Mouse (Mus musculus) lung, postnatal 14 days (tissue): ENCODE results near the gene Htatip2.

Experiments used
- DNase-seq: peaks from one replicate; pipeline ENCODE4 v3.0.0; 2021

The Htatip2 gene

DNA sequence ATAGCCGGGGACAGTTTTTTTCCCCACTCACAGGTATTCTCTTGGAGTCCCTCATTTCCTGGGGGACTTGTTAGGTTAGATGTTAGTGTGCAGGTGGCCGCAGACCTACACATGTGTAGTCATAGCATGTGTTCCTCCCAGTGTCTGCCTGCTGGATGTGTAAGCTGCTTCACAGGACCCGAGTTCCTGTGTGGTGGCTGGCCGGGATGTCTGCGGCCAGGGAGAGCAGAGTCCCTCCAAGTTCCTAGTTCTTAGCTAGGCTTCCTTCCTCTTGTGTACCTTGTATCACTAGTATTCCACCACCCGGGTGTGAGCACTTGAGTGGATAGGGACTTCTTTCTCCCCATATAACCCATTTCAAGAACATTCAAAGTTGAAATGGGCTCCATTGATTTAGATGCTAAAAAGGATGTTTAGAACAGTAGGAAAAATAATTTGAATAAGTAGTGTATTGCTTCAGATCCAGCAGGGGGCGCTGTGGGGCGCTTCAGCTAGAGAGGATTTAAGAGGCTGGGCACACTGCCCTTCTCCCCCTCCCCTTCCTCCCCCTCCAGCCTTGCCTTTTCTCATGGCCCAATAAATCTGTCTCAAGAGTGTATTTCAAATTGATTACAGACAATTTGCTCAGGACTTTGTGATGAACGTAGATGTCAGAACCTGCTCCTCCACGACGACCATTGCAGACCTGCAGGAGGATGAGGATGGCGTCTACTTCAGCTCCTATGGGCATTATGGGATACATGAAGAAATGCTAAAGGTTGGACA is 27.9 kb downstream of the Htatip2 start:
- peak; percentile 56 for DNase-seq

DNA sequence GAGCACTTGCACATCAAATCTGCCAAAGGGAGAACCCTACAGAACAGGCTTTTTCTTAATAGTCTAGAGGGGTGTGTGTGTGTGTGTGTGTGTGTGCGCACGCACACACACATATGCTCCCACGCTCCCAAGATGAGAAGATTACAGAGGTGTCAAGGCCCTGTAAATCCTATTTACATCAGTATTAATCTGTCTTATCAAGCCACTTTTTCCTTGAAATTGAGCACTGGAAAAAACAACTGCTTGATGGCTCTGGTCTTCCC is 28.4 kb downstream of the Htatip2 start:
- DNase-seq = no peak

- DNase-seq = no peak
Measured at GRCm38 (mm10) chr7:49794304-49794703, 35.4 kb downstream of the Htatip2 start.

DNA sequence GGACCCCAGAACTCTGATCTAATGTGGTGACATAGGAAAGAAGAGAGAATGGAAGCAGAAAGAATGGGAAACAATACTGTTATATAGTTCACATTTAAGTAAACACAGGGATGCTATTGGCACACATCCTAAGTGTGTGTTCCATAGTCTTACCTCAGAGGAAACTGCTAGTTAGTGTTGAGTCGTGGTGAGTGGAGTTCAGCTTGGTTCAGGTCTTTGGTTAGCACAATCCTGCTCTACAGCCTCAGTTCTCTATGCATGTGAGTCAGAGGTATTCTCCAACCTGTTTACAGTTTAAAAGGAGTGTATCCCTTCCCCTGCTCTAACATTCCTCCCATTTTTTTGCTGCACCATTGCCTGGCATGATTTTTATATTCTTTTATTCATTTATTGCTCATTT is 38.3 kb downstream of the Htatip2 start:
- no peak for DNase-seq

- DNase-seq = no peak
Measured at GRCm38 (mm10) chr7:49803511-49803910, 44.6 kb downstream of the Htatip2 start.

DNA sequence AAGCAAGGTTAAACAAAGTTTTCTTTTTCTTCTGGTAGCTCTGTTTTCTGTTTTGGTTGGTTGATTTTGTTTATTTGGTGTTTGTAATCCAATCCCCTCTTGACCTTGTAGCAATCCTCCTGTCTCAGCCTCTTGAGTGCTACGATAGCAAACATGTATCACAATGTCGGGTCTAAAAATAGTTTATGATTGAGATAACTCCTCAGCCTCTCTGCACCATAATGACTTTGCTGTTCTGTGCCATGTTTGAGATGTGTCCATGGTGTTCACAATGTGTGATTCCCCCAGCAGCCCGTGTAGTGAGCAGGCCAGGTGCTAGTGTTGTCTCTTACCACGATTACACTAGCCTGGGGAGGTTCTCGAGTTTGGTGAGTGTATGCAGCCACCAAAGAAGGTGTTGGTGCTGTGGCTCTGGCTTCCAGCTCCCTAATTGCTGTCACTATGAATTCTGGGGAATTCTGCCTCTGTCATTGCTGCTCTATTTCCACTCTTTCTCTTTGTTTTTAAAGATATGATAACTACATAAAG is 45.8 kb downstream of the Htatip2 start:
- DNase-seq = no peak

DNA sequence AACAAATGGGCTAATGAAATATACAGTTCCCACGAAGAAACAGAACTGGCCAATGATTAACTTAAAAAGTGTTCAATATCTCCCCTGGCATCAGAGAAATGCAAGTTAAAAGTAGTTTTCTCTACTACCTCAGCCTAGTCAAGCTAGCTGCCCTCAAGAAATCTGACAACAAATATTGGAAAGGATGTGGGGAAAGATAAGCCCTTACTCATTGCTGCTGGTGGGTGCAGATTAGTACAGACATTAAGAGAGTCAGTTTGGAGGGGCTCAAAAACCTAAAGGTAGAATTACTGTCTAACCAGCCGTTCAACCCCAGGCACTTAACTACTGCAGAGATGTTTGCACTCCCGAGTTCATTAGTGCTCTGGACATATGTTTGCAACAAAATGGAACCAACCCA is 46.7 kb downstream of the Htatip2 start:
- DNase-seq = no peak

DNA sequence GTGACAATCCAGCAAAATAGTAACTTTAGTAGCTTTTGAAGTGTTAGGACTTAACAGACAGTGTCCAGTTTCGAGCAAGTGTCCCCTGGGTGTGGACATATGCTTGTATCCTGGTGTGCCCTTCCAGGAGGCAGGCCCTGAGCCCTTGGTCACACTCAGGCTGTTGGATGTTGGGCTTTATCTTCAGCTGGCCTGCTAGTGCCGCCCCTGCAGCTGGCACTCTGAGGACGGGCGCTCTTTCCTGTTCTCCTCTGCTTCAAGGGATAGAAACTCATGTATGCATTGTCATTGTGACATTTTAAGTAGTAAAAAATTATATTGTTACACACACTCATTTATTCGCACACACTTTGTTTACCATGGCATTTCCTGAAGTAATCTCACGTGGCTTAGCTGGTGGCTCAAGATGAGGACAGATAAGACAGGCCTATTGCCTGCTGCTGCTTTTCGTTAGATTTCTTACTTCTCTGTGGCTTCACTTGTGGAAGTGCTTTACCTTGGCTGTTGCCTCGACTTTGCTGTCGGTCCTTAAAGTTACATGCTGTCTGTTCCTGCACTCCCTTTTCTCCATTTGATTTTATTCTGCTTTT is 48.3 kb downstream of the Htatip2 start:
- DNase-seq = no peak

- DNase-seq = no peak
Measured at GRCm38 (mm10) chr7:49807846-49808622, 49.1 kb downstream of the Htatip2 start.

DNA sequence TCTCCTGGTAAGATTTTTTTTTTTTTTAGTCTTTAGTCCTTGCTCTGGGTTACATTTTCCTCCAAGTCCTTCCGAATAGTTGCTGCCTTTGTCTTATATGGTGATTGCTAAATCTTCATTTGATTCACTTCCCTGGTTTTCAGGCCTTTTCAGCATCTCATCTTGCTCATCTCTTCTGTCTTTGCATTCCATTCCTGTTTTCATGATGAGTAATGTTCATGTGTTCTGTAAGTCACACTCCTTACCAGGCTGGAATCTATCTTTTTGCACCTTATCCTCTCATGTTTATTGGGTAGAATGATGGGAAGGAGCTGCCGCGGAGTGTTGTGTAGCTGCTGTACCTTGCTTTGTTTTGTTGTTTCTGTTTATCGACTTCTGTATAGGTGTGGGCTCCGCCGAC is 50.2 kb downstream of the Htatip2 start:
- no peak for DNase-seq

DNA sequence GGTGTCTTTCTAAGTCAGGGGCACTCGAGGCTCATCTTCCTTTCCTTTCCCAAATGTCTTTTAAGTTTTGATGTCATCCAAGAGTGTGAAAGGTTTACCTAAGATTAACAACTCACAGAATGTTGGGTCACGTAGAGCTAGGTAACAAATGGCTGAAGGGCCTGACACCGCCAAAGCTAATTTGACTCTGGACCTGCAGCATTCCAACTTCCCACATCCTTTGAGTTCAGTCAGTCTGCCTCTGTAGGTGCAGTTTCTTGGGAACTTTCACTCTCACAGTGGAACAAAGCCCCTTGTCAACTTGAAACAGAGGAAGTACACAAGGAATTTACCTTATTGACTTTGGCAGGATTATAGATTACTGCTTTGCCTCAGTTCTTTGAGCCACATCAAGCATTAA is 50.6 kb downstream of the Htatip2 start:
- no peak for DNase-seq

DNA sequence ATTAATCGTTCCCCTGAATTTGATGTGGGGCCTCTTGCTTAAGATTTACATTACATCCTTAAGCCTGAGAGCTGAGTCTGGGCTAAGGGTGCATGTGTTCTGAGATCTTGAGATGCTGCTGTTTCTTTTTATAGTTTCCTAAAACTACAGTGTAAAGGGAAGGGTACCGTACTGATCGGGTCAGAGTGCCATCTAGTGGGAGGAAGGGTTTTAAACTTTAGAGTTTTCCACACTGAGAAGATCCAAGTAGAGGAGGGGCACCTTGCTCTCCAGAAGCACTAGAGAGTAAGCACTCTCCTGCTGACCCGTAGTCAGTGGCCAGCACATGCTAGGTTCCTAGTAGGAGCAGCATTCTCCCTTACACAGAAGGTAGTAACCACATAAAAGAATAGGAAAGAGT is 52.4 kb downstream of the Htatip2 start:
- peak; percentile 8 for DNase-seq

- DNase-seq = no peak
Measured at GRCm38 (mm10) chr7:49819393-49819792, 60.5 kb downstream of the Htatip2 start.

DNA sequence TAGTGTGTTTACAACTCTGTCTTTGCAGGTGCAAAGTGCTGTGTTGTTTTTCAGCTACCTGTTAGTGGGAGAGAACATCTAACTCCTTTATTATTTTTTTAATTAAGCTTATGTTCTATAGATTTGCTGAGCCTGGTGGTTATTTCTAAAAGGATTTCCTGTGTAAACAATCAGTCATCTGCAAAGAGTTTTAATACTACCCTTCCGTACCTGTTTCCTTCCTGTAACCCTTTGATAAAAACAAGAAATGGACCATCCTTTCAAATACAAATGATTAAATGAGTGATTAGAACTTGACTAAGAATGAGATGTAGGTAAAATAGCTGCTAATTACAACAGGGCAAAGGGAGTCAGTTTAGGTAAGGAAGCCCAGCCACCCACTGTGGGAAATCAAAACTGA is 62.5 kb downstream of the Htatip2 start:
- no peak for DNase-seq

DNA sequence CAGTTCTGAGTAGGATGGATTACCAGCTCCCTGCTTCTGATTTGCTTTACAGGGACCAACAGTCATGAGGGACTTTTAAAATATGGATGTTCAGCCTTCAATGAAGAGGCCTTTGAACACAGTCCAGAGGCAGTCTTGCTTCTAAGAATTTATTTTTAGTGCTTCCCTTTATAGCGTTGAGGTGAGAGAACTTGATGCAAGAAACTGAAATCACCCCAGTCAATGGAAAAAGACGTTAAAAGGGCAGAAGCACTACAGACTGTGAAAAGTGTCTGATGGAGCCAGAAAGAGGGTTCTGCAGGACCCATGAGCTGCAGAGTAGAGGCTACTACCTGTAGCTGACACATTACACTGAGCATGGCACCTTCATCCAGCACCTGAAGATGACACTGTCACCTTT is 63.1 kb downstream of the Htatip2 start:
- DNase-seq = no peak
